Mouse (Mus musculus): Measurements from ENCODE around the gene Wt1. TPM values are rescaled to one million over a fixed set of nuclear protein-coding genes. Genes with fewer than 3 reads are reported as not detected.

The Wt1 gene
- 52.8 TPM for polyA plus RNA-seq (2014; fragmentation: Illumina TruSeq; extraction: RNeasy Lipid Tissue Mini Kit (QIAGEN cat#74804); ENCODE audit: low read depth, low replicate concordance)

GRCm38 (mm10) chr2:105126279-105126678, at the start of gene Wt1:
TSS of gene Wt1 (plus strand) at chr2:105126529.

DNA sequence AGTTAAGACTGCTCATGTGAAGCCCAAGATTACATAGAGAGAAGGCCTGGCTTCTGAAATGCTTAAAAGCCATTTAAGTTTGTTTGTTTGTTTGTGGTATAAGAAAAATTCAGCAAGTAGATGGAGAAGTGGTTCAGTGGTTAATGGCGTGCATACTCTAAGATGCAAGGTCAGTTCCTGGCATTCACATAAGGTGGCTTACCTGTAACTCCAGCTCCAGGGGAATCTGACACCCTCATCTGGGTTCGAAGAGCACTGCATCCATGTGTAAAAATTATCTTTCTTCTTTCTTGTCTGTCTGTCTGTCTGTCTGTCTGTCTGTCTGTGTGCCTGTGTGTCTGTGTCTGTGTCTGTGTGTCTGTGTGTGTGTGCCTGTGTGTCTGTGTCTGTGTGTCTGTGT, 34.6 kb upstream of the Wt1 start, which contains the start of gene Gm11060:
Gene Gm11060 (plus strand): TSS at position 301 of the 400 bp plus-strand sequence.

Other genes with a start within 250 kb of the Wt1 start
- gene Eif3m, start 109.4 kb upstream of the Wt1 start, polyA plus RNA-seq (2014; fragmentation: Illumina TruSeq; extraction: RNeasy Lipid Tissue Mini Kit (QIAGEN cat#74804); ENCODE audit: low read depth, low replicate concordance), result 217 TPM
- not detected for gene Gm11060, start 34.5 kb upstream of the Wt1 start, polyA plus RNA-seq (2014; fragmentation: Illumina TruSeq; extraction: RNeasy Lipid Tissue Mini Kit (QIAGEN cat#74804); ENCODE audit: low read depth, low replicate concordance)
- not detected for gene Them7, start 97.8 kb downstream of the Wt1 start, polyA plus RNA-seq (2014; fragmentation: Illumina TruSeq; extraction: RNeasy Lipid Tissue Mini Kit (QIAGEN cat#74804); ENCODE audit: low read depth, low replicate concordance)

Data from testis, adult 10 weeks (tissue).